Mouse (Mus musculus) kidney, postnatal 0 days (tissue): Measurements from ENCODE around the gene Lyz1. TPM values are rescaled to one million over a fixed set of nuclear protein-coding genes. Genes with fewer than 3 reads are reported as not detected.
"Not testable (repeated sequence)": the region's sequence is repeated elsewhere in the genome, so short reads cannot be mapped to it uniquely, and the experiment has no call there.

ENCODE experiments used
- ATAC-seq: fragments of 200-750 bp; cut with Nextera tagmentation; replicated peaks from 2 replicates; pipeline ENCODE4 v1.8.0; 2017; ENCODE audit warnings: low read depth, moderate number of reproducible peaks, moderate TSS enrichment, moderate library complexity; ENCODE audit not compliant: low FRiP score
- DNase-seq: peaks from one replicate; pipeline ENCODE4 v3.0.0-alpha.2; 2016; ENCODE audit warnings: low spot score
- H3K27ac ChIP-seq: fragments of 300-500 bp; sonication (generic); 2 replicates; pipeline ENCODE4 v1.5.1; 2014; ENCODE audit warnings: mild to moderate bottlenecking
- H3K27me3 ChIP-seq: fragments of 300-500 bp; sonication (generic); 2 replicates; pipeline ENCODE4 v1.6.1; 2014; ENCODE audit warnings: low read length, mixed read lengths; ENCODE audit not compliant: insufficient read depth
- H3K36me3 ChIP-seq: fragments of 300-500 bp; sonication (generic); 2 replicates; pipeline ENCODE4 v1.6.1; 2014; ENCODE audit warnings: low read length, mixed read lengths; ENCODE audit not compliant: insufficient read depth
- H3K4me1 ChIP-seq: fragments of 300-500 bp; sonication (generic); replicated peaks from 2 replicates; pipeline ENCODE4 v1.6.1; 2014; ENCODE audit warnings: antibody characterized with exemption, low read length, mixed read lengths; ENCODE audit not compliant: insufficient read depth
- H3K4me2 ChIP-seq: fragments of 300-500 bp; sonication (generic); 2 replicates; pipeline ENCODE4 v1.6.1; 2014; ENCODE audit warnings: mild to moderate bottlenecking, low read length, moderate library complexity, mixed read lengths
- H3K4me3 ChIP-seq: fragments of 300-500 bp; sonication (generic); replicated peaks from 2 replicates; pipeline ENCODE4 v1.5.1; 2014; ENCODE audit warnings: low read depth, low read length
- H3K9ac ChIP-seq: fragments of 300-500 bp; sonication (generic); 2 replicates; pipeline ENCODE4 v1.6.1; 2014; ENCODE audit warnings: low read depth, low read length
- H3K9me3 ChIP-seq: fragments of 300-500 bp; sonication (generic); replicated peaks from 2 replicates; pipeline ENCODE4 v1.6.1; 2016; ENCODE audit warnings: low read length, inconsistent platforms, mixed read lengths
- CTCF ChIP-seq: IDR thresholded peaks from 2 replicates; pipeline ENCODE4 v1.5.1; 2016; ENCODE audit warnings: antibody characterized with exemption, low read depth, mild to moderate bottlenecking, moderate library complexity
- WGBS: fragments of 180-500 bp; shearing (Covaris S2); extraction: QIAGEN DNeasy Blood & Tissue Kit; methylation state at CpG from one replicate; pipeline ENCODE4 v1.1.7; 2014; 5-methylcytosine and 5-hydroxymethylcytosine counted together
- polyA plus RNA-seq: library from polyadenylated mRNA; unstranded; fragments of >200 nt; fragmentation: Nextera tagmentation; extraction: Ambion mirVana; gene quantifications from 2 replicates; pipeline ENCODE4 v1.2.1, GENCODE M21; 2015

Lyz1 gene
- polyA plus RNA-seq, 1 experiment from 2014 or later: 0.24 TPM

- H3K27ac ChIP-seq: no peak overlapping the region
- no peak for ATAC-seq
- no peak overlapping the region for H3K4me2 ChIP-seq
- H3K9me3 ChIP-seq: no peaks in the 10 kb centered on the region
- DNase-seq: no peak
- no peaks in the 10 kb centered on the region for H3K27me3 ChIP-seq
- no peak for TF ChIP-seq CTCF
- H3K36me3 ChIP-seq: no peaks in the 10 kb centered on the region
- 77% methylated on average over 10 of the region's 10 CpGs for WGBS
- no peaks in the 10 kb centered on the region for H3K4me1 ChIP-seq
- no peak overlapping the region for H3K4me3 ChIP-seq
- no peak overlapping the region for H3K9ac ChIP-seq
Measured at GRCm38 (mm10) chr10:117275681-117276369, 16.8 kb downstream of the Lyz1 start.

- H3K9ac ChIP-seq, DNase-seq, H3K27me3 ChIP-seq, ATAC-seq, H3K4me1 ChIP-seq, H3K4me2 ChIP-seq, H3K27ac ChIP-seq, H3K36me3 ChIP-seq, H3K4me3 ChIP-seq, H3K9me3 ChIP-seq: not testable (repeated sequence)
- WGBS: 93% methylated on average over 2 of the region's 7 CpGs
Measured at GRCm38 (mm10) chr10:117274645-117275044, 18.0 kb downstream of the Lyz1 start.

- DNase-seq: peak; percentile 47
- H3K9me3 ChIP-seq: no peaks in the 10 kb centered on the region
- H3K36me3 ChIP-seq: no peaks in the 10 kb centered on the region
- no peak overlapping the region for H3K4me2 ChIP-seq
- H3K4me1 ChIP-seq: no peaks in the 10 kb centered on the region
- H3K9ac ChIP-seq: no peak overlapping the region
- no peak overlapping the region for H3K4me3 ChIP-seq
- H3K27me3 ChIP-seq: no peaks in the 10 kb centered on the region
- ATAC-seq: no peak
- H3K27ac ChIP-seq: no peak overlapping the region
- TF ChIP-seq CTCF: peak; percentile 61
Measured at GRCm38 (mm10) chr10:117272023-117272422, 20.6 kb downstream of the Lyz1 start.

- Histone ChIP-seq H3K9ac (no peak overlapping the region), H3K9me3 (no peaks in the 10 kb centered on the region; the same call in 1 of the 2 replicates), H3K27me3 (no peaks in the 10 kb centered on the region), H3K27ac (no peak overlapping the region), H3K36me3 (no peaks in the 10 kb centered on the region), H3K4me2 (no peak overlapping the region), H3K4me1 (no peaks in the 10 kb centered on the region), H3K4me3 (no peak overlapping the region)
- DNase-seq (no peak), ATAC-seq (no peak)
- no peak for TF ChIP-seq CTCF
Measured at GRCm38 (mm10) chr10:117259870-117260269, 32.8 kb downstream of the Lyz1 start.

- Histone ChIP-seq H3K4me3 (no peak within 1 kb of the TSS), H3K9ac (no peak within 1 kb of the TSS), H3K27me3 (no peaks in the 10 kb centered on the region), H3K27ac (no peak within 1 kb of the TSS), H3K36me3 (no peaks in the 10 kb centered on the region), H3K9me3 (no peaks in the 10 kb centered on the region), H3K4me2 (no peak within 1 kb of the TSS), H3K4me1 (no peaks in the 10 kb centered on the region)
- no peak for ATAC-seq
- DNase-seq: no peak
- TF ChIP-seq CTCF: no peak
- WGBS: 90% methylated on average over 12 of the region's 12 CpGs
Measured at GRCm38 (mm10) chr10:117238603-117239002, 54.1 kb downstream of the Lyz1 start, which contains the start of gene 9530003J23Rik. Gene 9530003J23Rik (minus strand): TSS chr10:117238703.

Other genes with a start within 250 kb of the Lyz1 start
- gene Lrrc10, start 247.5 kb downstream of the Lyz1 start, polyA plus RNA-seq: not detected in 2 replicates
- 183 and 198 TPM in 2 replicates for gene Cct2, start 229.1 kb downstream of the Lyz1 start, polyA plus RNA-seq
- gene Frs2, start 144.3 kb downstream of the Lyz1 start, polyA plus RNA-seq: 17.8 and 18.5 TPM in 2 replicates
- gene Yeats4, start 68.4 kb downstream of the Lyz1 start, polyA plus RNA-seq: 65.3 and 67.0 TPM in 2 replicates
- not detected in 2 replicates for gene 9530003J23Rik, start 54.2 kb downstream of the Lyz1 start, polyA plus RNA-seq
- 71.3 and 73.2 TPM in 2 replicates for gene Lyz2, start 10.5 kb downstream of the Lyz1 start, polyA plus RNA-seq
- 111 and 120 TPM in 2 replicates for gene Cpsf6, start 87.1 kb upstream of the Lyz1 start, polyA plus RNA-seq